Mouse (Mus musculus) adrenal gland, adult 8-10 months (tissue): ENCODE measurements around the gene Cacng1. TPM values are rescaled to one million over a fixed set of nuclear protein-coding genes. Genes with fewer than 3 reads are reported as not detected.

ENCODE experiments used
- DNase-seq: peaks from one replicate; pipeline ENCODE4 v3.0.0; 2022
- total RNA-seq, 4 experiments: library from RNA; stranded (reverse); gene quantifications; 2 replicates each; pipeline ENCODE4 v1.2.4; 2022

Gene Cacng1
- total RNA-seq, 4 experiments from 2014 or later, result 0.21 to 0.28 TPM; not detected in 2

DNA sequence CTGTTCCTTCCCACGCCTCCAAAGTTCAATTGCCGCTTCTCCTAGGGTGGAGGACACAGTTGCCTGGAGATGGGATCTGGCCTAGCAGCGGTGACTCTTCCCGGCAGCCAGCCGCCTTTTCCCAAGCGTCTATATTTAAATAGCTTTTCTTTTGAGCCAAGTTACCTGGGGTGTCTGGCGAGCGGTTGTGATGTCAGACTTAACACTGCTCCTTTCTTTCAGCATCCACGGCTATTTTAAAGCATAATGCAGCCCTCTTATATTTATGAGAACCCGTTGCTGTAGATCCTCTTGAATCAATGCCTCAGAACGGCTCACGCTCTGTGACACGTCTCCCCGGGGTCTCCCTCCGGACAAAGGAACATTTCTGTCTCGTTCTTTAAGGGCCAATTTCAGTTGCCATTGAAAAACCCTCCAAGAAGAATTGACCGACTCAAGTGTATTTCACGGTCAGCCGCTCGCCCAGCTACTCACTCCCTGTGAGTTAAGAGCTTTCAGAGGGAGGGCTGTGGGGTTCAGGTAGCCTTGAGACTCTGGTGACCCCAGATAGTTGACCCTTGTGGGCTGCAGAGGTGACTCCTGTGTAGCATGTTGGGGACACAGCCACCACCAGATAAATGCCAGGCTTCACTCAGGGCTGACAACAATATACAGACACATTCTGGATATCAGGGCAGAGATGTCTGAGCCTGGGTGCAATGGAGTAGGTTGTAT, 8.3 kb downstream of the Cacng1 start:
- no peak for DNase-seq

DNA sequence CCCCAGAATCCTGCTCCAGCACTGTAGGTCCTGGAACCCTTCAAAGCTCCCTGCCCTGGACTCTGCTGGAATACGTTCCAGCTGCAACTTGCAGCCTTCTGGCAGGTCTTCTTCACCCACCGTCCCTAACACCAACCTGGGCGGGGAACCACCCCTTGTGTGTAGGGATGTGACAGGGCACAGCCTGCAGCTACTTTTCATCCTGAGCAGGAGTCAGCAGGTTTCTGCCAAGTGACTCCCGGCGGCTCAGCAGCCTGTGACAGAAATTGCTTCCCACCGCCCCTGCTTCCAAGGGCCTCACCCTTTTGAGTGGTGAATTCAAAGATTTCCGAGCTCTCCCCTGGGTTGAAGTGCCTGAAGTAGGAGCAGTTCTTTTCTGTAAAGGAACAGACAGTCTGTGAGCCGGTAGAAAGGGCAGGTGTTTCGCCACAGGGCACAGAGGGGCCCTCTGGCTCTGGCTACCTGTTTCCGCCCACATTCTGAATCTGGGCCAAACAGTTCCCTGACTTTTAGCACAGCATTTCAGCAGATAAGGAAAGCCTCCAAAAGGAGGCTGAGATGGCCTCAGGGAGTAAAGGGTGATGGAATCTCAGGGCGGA, 10.7 kb downstream of the Cacng1 start:
- no peak for DNase-seq

DNA sequence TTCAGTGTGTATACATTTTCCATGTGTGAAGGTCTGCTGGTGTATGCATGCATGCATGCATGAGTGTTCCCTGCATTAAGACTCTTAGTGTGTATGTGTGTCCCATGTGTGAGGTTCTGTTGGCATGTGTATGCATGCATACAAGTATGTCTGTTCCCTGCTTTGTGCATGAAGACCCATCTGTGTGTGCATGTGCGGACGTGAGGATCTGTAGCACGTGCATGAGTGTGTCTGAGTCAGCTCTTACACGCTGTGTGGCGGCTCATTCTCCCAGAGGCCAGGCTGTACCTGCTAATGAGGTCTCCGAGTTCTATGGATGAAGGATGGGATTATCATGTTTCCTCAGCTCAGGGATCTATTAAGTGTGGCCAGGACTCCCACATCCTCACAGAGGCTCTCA, 11.3 kb downstream of the Cacng1 start:
- DNase-seq, result no peak

DNA sequence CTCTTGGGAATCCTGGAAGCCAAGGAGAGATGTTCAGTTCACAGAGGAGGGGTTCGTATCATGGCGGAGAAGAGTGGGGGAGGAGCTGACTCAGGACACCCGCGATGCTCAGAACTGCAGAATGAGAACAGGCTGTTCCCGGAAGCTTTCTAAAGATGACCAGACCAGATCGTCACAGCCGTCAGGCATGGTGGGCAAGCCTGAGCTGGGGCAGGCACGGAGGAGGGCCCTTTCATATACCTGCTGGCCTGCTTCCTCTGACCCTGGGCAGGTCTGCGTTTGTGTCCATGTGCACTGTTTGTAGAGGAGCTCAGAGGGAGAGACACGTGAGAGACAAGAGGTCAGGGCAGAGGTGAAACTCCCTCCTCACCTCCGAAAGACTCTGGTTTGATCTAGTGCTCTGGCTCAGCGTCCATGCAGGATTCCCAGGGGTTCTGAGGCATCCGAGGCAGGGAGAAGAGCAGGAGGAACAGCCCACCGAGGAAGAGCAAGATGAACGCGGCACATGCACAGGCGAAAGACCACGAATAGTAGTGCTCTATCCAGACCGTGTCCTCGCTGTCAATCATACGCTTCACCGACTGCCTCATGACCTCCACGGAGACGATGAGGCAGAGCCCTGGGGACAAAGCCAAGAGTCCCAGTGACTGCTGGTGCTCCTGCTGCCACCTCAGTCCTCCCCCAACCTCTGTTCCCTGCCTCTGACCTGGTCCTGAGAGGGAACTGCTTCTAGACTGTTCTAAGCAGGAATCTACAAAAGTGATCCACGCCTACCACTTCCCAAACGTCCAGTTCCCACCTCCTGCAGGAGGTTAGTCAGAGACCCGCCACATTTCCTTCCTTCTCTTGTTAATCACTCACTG, 12.8 kb downstream of the Cacng1 start:
- DNase-seq, result no peak

DNA sequence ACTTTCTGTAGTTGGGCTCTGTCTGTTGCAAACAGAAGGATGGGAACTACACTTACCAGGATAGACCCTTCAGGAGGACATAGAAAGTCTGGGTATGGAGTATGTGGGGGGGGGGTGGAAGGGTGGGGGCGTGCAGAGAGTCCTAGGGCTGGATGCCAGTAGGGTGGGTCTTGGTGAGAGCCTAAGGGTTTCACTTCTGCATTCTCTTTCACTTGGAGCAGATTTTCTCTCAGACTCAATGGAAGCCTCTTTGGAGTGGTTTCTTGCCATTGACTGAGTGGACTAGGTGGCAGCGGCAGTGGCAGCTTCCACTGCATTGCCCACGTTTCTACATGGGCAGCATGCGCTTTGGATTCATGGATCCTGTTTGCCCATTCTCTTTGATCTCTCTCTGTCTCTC, 16.4 kb downstream of the Cacng1 start:
- no peak for DNase-seq

DNA sequence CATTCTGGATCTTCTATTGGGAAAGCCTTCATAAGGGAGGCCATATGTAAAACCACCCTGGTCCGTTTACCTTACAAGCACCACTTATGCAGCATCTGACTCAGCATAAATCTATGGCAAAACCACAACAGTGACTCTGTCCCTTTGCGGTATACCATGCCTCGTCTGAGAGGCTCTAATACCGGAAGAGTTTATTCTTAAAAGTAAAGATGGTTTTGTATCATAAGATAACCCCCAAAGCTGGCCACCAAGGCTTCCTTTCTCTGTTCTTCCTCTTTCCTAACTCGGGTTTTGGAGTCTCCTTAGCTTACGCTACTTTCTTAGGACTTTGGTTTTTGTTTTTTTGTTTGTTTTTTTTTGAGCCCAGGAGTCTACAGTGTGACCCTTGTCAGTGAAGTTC, 23.0 kb downstream of the Cacng1 start:
- no peak for DNase-seq

DNA sequence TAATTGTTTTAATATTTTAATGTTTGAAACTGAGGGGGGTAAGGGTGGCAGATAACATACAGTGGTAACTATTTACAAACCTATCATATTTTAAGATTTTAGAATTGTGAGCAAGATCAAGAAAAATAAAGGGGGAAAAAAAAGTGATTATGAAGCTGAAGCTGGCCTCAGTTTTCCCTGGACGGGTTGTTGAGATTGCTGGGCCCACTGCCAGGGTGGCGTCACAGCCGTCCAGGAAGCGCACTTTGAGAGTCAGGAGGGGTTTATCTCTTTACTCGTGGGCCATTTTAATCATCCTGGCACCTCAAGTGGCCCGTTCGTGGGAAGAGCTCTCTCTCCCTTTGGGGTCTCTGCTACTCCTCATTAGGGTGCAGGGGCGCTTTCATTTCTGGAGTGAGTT, 24.8 kb downstream of the Cacng1 start:
- no peak for DNase-seq

DNA sequence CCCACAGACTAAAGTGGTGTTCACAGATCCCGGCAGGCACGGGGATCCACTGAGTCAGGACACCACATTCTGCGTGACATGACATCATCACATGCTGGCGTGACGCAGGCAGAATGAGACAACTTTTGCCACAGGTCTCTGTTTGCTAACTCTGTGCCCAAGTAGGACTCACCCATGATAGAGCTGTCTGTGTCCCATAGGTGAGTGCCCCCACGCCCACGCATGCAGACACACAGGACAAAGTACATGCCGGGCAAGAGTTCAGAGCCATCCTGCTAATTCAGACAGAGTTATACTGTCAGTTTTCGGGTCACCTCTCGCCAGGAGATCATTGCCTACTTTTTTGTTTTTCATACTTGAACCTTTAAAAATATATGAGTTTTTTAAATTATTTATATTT, 27.8 kb downstream of the Cacng1 start:
- DNase-seq, result no peak

DNA sequence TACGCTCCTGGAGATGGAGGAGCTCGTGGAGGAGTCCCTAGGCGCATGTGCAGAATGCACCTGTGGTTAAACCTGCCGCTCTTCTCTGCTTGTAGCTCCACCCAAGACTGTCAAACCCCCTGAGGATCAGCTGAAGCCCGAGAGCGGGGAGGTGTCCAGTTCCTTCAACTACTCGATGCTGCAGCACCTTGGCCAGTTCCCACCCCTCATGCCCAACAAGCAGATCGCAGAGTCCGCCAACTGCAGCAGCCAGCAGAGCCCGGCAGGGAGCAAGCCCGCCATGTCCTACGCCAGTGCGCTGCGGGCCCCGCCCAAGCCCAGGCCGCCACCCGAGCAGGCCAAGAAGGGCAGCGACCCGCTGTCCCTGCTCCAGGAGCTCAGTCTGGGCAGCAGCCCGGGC, 30.0 kb downstream of the Cacng1 start:
- no peak for DNase-seq

DNA sequence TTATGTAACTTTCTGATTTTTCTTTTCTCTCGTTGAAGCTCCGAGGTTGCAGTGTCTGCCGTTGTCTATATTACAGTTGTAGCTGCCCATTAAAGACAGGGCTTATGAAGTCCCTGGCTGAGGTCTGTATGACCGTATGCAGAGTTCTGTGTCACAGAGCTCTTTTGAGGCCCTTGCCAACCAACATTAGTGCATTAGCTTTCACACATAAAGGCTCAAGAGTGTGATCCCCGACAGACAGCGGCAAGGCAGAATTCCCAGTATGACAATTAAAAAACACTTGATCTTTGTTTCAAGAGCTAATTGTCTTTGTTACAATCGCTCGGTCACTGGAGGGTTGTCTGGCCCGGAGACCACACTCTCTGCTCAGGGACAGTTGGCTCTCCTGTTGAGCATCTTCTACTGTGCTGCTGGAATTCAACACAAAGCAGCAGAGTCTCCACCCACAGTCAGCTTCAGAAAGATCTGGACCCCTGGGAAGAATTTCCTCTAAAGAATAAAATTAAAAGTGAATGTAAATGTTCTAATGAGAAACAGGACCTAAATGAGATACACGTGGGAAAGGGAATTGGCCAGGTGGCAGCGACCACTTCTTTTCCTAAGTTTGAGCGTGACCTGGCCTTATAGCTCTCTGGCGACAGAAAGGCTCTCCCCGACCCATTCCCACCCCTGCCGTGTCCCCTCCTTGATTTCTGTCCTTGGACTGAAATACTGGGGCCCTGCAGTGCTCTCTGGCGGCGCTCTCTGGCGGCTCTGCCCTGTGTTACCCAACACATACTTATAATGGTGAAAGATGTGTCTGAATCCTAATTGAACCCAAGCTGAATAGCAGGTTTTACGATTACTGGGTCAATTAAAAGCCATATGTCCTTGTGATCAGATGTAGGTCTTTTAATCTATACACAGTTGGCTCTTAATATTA, 32.5 kb downstream of the Cacng1 start:
- DNase-seq, result no peak

DNA sequence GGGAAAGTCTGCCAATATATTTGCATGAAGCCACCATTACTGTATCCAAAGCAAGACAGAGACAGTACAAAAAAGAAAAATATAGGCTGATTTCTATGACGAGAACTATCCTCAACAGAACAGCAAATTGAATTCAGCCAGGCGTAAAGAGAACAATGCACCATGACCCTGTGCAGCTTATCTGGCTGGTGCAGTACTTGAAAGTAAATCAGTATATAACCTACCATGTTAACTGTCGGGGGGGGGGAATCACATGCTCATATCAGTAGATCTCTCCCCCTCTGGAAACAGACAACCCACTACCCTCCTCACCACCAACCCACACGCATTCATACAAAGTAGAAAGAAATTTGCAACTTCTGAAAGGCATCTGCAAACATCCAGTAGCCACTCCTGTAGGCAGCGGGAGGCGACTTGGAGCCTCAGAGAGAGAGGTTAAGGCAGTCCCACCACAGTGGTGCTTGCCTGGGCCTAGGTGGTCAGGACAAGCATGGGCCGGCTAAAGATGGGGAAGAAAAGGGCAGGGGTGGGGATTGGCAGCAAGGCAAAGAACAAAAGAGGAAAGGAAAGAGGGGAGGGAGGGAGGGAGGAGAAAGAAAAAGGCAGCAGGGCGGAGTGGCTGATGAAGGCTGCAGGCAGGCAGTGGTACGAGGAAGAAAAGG, 33.5 kb downstream of the Cacng1 start:
- no peak for DNase-seq

DNA sequence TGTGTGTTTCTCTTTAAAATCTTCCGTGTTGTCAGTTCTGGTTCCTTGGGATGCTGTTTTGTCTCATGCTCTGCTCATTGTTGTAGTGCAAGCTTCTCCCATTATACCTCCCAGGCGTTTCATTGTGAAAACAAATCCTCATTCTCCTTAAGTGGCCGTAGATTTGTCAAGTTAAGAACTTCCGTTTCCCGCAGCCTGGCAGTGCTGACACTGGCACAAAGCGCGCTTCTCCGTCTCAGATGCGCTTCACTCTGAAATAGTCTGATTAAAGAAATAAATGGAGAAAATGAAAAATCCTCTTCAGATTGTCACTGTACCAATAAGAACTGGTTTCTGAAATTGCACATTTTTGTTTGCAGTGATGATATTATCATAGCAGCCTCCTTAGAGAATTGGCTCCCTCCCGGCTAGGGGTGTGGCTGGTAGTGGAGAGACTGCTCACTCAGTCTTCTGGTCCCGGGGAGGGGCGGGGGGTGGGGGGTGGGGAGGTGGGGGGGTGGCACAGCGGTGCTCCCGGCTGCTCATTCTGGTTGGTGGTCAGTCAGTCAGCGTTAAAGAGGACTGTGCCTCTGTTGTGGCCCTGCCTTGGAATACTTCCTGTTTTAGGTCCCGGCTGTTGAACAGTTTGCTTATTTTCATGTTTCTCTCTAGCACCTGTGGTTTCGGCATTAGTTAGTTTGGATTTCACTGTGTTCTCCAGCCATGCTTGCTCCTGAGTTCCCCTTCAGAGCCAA, 39.9 kb downstream of the Cacng1 start:
- no peak for DNase-seq

DNA sequence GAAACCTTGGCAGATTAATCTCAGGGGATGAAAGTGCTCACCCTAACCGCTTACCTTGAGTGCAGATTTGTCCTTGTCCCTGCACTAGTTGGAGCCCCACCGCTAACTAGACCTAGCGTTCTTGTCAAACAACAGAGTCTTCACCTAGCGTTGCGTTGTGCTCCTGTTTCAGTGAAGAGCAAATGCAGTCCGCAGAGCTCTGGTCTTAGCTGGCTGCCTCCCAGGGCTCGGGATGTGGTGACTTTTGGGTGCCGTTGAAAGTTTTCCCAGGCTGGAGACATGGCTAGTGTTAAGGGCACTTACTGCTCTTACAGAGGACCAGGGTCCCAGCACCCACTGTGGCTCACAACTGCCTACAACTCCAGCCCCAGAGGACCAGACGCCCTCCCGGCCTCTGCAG, 41.1 kb downstream of the Cacng1 start:
- DNase-seq, result peak; percentile 23

DNA sequence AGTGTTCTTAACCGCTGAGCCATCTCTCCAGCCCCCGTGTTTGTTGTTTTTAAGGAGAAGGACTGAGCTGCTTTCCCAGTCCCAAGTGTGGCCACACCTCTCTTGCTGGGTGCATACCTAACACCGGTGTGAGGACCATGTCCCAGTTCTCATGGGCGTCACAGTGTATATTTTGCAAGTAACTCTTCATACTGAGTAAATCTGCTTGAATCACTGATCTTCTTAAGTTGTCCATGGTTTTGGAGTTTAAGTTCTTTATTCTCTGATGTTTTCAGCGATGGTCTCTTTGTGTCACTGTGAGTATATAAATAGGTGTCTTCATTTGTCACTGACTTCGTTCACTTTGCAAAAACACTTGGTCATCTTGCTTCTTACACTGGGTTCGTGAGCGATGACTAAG, 41.7 kb downstream of the Cacng1 start:
- DNase-seq, result no peak

DNA sequence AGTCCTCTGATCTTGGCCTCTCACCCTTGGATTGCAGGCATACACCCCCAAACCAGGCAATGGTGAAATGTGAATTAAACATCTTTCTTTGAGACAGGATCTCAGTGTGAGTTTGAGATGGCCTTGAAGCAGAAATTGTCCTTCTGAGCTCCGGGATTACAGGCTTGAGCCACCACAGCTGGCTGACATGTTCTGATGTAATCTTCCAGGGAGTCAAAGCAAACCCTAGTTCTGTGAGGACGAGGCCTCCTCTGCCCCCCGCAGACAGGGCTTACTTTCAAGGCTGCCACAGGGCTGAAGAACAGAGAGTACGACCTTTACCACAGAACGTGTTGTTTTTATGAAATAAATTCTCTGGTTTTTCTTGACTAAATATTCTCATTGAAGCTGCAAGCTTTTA, 42.3 kb downstream of the Cacng1 start:
- DNase-seq, result peak; percentile 26

DNA sequence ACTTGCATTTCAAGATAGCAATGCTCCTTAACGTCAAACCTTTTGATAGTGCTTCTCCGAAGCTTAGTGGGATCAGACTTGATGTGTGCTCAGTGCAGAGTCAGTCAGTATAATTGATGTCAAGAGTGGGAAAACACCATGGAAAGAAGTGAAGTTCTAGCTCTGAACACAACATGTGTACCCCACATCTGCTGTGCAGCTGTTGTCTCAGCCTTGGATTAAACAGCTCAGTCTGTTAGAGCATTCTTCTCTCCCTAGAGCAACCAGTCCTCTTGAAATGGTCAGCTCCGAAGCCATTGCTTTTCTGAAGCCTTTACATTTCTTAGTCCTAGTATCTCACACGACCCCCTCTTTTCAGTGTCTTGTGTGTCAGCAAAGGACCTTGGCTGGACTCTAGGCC, 47.3 kb downstream of the Cacng1 start:
- DNase-seq, result no peak

DNA sequence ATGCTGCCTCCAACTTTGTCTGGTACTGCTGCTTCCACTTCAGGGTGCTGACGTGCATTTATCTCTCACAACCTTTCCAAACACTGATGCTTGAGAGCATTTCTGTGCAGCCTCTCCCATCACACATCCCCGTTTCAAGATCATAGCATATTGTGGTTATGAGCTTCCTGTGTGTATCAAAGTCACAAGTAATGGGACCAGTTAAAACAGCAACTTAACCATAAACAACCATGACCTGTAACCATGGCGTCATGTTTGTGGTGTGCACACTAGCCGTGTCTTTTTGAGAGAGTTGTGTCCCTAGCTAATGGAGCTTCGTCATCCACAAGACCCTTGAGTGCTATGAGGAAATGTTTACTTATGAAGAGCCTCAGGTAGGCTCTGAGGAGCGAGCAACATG, 48.1 kb downstream of the Cacng1 start:
- no peak for DNase-seq

DNA sequence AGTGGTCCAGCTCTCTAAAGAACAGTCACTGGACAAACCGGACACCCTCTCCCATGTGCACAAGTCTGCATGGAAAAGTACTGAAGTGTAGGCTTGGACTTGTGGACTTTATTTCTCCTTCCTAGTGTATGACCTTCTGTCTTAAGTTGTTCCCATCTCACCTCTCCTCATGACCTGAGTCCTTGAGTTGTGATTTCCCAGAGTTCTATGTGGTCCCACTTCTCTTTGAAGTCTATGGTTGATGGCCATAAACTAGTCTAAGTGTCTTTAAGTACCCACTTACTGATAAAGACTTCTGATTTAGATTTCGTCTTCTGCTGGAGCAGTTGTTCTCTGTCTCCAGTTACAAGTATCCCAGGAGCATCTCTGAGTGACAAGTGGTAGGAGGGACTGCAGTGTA, 48.8 kb downstream of the Cacng1 start:
- DNase-seq, result no peak

DNA sequence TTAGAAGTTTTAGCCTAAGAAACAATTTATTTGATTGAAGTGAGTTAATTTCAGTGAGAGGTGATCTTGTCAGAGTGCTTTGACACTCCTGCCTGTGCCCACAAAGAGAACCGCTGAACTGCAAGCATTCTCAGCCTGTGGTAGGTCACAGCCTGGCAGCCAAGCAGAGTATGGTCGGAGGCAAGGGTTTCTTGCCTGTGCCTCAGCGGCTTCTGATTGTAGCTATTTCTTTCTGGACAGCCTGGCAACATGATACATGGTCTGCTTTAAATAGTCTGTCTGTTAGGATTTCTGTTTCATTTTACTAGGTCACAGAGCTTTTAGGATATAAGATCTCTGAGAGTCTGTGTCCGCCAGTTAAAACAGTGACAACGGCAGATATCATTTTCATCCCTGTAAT, 53.7 kb downstream of the Cacng1 start:
- no peak for DNase-seq

DNA sequence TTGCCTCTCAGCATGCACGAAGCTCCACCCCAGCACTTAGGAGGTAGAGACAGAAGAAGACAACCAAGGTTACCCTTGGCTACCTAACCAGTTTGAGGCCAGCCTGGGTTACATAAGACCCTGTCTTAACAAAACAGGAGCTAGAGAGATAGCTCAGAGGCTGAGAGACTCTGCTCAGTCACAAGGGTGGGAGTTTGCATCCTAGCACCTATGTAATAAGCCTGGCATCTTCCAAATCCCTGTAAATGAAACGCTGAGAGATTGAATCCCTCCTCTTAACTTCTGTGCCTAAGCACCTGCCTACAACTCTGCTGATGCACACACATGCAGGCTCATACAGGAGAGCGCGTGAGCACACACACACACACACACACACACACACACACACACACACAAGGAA, 55.9 kb downstream of the Cacng1 start:
- DNase-seq, result no peak

DNA sequence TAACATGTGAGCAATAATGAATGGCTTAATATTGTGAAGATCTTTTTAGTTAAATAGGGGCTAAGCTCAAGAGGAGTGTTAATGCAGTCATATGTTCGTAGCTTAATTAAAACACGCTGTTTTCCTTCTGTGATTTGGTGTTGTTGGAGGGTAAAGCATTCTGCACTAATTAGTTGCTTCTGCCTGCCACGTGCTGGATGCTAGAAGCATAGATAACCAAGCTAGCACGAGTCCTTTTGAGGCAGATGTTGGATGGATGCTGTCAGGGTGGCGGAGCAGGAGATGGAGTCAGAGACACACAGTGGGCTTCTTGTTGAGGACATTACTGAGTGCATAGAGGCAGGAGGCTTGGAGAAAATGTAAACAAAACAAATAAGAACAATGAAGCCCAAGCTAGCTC, 59.2 kb downstream of the Cacng1 start:
- DNase-seq, result no peak
